Mouse (Mus musculus) stomach, embryonic 15.5 days (tissue): ENCODE data around the gene Nfrkb. TPM values are rescaled to one million over a fixed set of nuclear protein-coding genes. Genes with fewer than 3 reads are reported as not detected.

Experiments
- ATAC-seq: fragments of 200-750 bp; cut with Nextera tagmentation; 2 replicates; pipeline ENCODE4 v1.8.0; 2017; ENCODE audit warnings: low read depth, moderate number of reproducible peaks, moderate TSS enrichment; ENCODE audit not compliant: insufficient read depth, low FRiP score
- H3K27ac ChIP-seq: fragments of 300-500 bp; sonication (generic); 2 replicates; pipeline ENCODE4 v1.5.1; 2015; ENCODE audit warnings: mild to moderate bottlenecking, inconsistent platforms
- H3K27me3 ChIP-seq: fragments of 300-500 bp; sonication (generic); replicated peaks from 2 replicates; pipeline ENCODE4 v1.6.1; 2015; ENCODE audit warnings: inconsistent platforms
- H3K36me3 ChIP-seq: fragments of 300-500 bp; sonication (generic); 2 replicates; pipeline ENCODE4 v1.6.1; 2015; ENCODE audit warnings: inconsistent platforms
- H3K4me1 ChIP-seq: fragments of 300-500 bp; sonication (generic); 2 replicates; pipeline ENCODE4 v1.6.1; 2015; ENCODE audit warnings: inconsistent platforms
- H3K4me2 ChIP-seq: fragments of 300-500 bp; sonication (generic); 2 replicates; pipeline ENCODE4 v1.6.1; 2015; ENCODE audit warnings: mild to moderate bottlenecking, inconsistent platforms
- H3K4me3 ChIP-seq: fragments of 300-500 bp; sonication (generic); replicated peaks from 2 replicates; pipeline ENCODE4 v1.5.1; 2015; ENCODE audit warnings: inconsistent platforms
- H3K9ac ChIP-seq: fragments of 300-500 bp; sonication (generic); 2 replicates; pipeline ENCODE4 v1.6.1; 2015; ENCODE audit warnings: inconsistent platforms
- H3K9me3 ChIP-seq: fragments of 300-500 bp; sonication (generic); 2 replicates; pipeline ENCODE4 v1.6.1; 2016; ENCODE audit warnings: inconsistent platforms
- WGBS: fragments of 180-500 bp; shearing (Covaris S2); methylation state at CpG from one replicate; pipeline ENCODE4 v1.1.7; 2015; 5-methylcytosine and 5-hydroxymethylcytosine counted together
- polyA plus RNA-seq: library from polyadenylated mRNA; unstranded; fragments of >200 nt; fragmentation: Nextera tagmentation; extraction: Ambion mirVana; gene quantifications from 2 replicates; pipeline ENCODE4 v1.2.1, GENCODE M21; 2015

Gene Nfrkb
- 16.5 and 18.4 TPM in 2 replicates for polyA plus RNA-seq

DNA sequence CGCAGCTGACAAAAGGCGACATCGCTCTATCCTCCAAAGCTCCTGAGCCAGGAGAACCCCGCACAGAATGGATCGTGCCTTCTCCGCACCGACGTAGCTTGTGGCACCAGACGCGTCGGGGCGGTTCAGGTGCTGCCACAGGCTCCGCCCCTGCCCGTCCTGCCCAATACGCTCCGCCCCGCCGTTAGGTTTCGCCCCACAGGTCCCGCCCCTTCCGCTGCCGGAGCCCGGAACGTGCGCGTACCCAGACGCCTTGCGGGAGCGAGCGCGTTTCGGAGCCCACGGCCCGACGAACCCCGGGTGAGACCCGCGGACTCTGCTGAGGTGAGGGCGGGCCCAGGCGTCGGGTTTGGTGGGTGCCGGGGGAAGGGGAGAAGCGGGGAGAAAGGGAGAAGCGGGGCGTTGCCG lies at the start of gene Nfrkb:
Gene Nfrkb, plus strand, starts transcription at position 246 of the 408 bp plus-strand sequence.
- Histone ChIP-seq H3K9me3 (no peaks in the 10 kb centered on the region), H3K4me3 (peak within 1 kb of the TSS; percentile 90), H3K9ac (peak within 1 kb of the TSS; percentile 83)

GRCm38 (mm10) chr9:31344289-31344831 lies 41.6 kb upstream of the Nfrkb start:
- Histone ChIP-seq H3K9me3 (no peaks in the 10 kb centered on the region), H3K36me3 (no peaks in the 10 kb centered on the region), H3K4me3 (no peak overlapping the region), H3K9ac (no peak overlapping the region), H3K4me2 (no peak overlapping the region), H3K4me1 (no peaks in the 10 kb centered on the region), H3K27me3 (no peaks in the 10 kb centered on the region), H3K27ac (no peak overlapping the region)
- 71% methylated on average over 11 of the region's 11 CpGs for WGBS
- ATAC-seq: no peak

More for the DNA sequence above, at the start of gene Nfrkb:
- Histone ChIP-seq H3K4me1 (peaks cover 12% of the 10 kb centered on the region), H3K36me3 (no peaks in the 10 kb centered on the region; the same call in 1 of the 2 replicates), H3K27me3 (no peaks in the 10 kb centered on the region), H3K4me2 (peak within 1 kb of the TSS; percentile 73), H3K27ac (peak within 1 kb of the TSS; percentile 35; the same call in 1 of the 2 replicates)
- under 1% methylated on average over 41 of the region's 46 CpGs for WGBS
- peak; percentile 98 for ATAC-seq

DNA sequence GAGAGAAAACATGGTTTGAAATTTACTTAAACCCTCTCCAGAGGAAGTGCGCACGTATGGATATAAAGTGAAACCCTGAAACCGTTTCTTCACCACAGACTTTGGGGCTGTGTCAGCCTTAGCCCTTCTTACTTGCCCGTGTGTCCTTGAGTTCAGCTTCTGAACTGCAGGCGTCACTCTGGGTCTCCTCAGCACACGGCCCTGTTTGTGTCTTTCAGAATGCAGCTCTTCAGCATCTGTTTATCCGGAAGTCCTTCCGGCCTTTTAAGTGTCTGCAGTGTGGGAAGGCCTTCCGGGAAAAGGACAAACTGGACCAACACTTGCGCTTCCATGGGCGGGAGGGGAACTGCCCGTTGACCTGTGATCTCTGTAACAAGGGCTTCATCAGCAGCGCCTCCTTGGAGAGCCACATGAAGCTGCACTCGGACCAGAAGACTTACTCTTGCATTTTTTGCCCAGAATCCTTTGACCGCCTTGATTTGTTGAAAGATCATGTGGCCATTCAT lies 39.4 kb upstream of the Nfrkb start:
- H3K9me3 ChIP-seq: no peaks in the 10 kb centered on the region
- WGBS: 75% methylated on average over 15 of the region's 15 CpGs
- H3K27ac ChIP-seq: no peak overlapping the region
- no peak overlapping the region for H3K4me2 ChIP-seq
- no peak for ATAC-seq
- H3K9ac ChIP-seq: no peak overlapping the region
- no peaks in the 10 kb centered on the region for H3K4me1 ChIP-seq
- no peaks in the 10 kb centered on the region for H3K27me3 ChIP-seq
- H3K36me3 ChIP-seq: no peaks in the 10 kb centered on the region
- no peak overlapping the region for H3K4me3 ChIP-seq

DNA sequence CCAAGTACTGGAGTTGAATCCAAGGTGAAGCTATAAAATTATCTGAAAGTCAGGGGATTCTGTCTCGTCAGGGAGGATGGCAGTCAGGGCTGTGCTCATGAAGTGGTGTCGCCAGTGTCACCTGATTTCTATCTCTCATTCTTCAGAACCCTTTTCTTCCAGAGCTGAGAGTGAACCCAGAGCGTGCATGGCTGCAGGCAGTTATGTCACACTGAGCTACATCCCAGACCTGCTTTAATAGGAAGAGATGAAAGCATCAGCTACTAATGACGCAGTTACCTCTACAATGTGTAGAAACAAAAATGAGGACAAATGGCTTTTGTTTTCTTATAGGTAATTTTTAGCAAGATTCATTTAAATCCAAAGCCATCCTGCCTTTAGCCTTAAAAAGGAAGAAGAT lies 37.5 kb upstream of the Nfrkb start:
- Histone ChIP-seq H3K4me3 (no peak overlapping the region), H3K4me1 (no peaks in the 10 kb centered on the region), H3K27me3 (no peaks in the 10 kb centered on the region), H3K4me2 (no peak overlapping the region), H3K36me3 (no peaks in the 10 kb centered on the region), H3K9me3 (no peaks in the 10 kb centered on the region), H3K27ac (no peak overlapping the region), H3K9ac (no peak overlapping the region)
- WGBS: 79% methylated on average over 4 of the region's 4 CpGs
- no peak for ATAC-seq

DNA sequence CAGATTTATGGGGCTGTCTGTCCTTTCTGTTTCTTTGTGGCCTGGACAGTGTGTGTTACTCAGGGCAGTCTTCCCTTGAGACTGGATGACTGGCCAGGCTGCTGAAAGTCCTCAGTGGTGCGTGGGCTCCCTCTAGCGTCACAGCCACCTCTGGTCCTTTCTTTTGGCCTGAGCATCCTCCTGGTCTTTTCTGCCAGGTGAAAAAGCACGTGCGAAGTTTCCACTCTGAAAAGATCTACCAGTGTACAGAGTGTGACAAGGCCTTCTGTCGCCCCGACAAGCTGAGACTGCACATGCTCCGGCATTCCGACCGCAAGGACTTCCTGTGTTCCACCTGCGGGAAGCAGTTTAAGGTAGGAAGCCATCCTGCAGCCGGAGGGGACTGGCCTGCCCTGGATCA lies 37.1 kb upstream of the Nfrkb start:
- H3K9me3 ChIP-seq: no peaks in the 10 kb centered on the region
- H3K4me1 ChIP-seq: no peaks in the 10 kb centered on the region
- H3K9ac ChIP-seq: no peak overlapping the region
- 69% methylated on average over 11 of the region's 11 CpGs for WGBS
- ATAC-seq: no peak; the same call in 1 of the 2 replicates
- no peak overlapping the region for H3K4me2 ChIP-seq
- no peak overlapping the region for H3K4me3 ChIP-seq
- H3K27me3 ChIP-seq: no peaks in the 10 kb centered on the region
- H3K36me3 ChIP-seq: no peaks in the 10 kb centered on the region
- no peak overlapping the region for H3K27ac ChIP-seq

DNA sequence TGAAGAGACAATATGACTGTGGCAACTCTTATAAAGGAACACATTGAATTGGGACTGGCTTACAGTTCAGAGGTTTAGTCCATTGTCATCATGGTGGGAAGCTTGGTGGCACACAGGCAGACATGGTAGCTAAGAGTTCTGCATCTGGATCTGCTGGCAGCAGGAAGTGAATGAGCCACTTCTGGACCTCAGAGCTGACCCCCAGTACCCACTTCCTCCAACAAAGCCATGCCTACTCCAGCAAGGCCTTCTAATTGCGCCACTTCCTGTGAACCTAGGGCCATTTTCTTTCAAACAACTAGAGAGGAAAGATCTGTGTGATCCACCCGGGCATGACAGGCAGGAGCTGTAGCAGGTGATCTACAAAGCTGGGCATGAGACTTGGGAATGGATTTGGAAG lies 33.3 kb upstream of the Nfrkb start:
- no peaks in the 10 kb centered on the region for H3K27me3 ChIP-seq
- H3K4me3 ChIP-seq: no peak overlapping the region
- H3K36me3 ChIP-seq: peaks cover 11% of the 10 kb centered on the region; the same call in 1 of the 2 replicates
- no peaks in the 10 kb centered on the region for H3K9me3 ChIP-seq
- no peak for ATAC-seq
- no peak overlapping the region for H3K27ac ChIP-seq
- H3K9ac ChIP-seq: no peak overlapping the region
- H3K4me2 ChIP-seq: no peak overlapping the region
- no peaks in the 10 kb centered on the region for H3K4me1 ChIP-seq
- 78% methylated on average over 2 of the region's 2 CpGs for WGBS

- Histone ChIP-seq H3K4me1 (no peaks in the 10 kb centered on the region), H3K9ac (no peak overlapping the region), H3K4me2 (no peak overlapping the region), H3K27me3 (no peaks in the 10 kb centered on the region), H3K27ac (no peak overlapping the region), H3K9me3 (no peaks in the 10 kb centered on the region), H3K4me3 (no peak overlapping the region), H3K36me3 (peaks cover 11% of the 10 kb centered on the region; the same call in 1 of the 2 replicates)
- no peak for ATAC-seq
- 83% methylated on average over 10 of the region's 10 CpGs for WGBS
Measured at GRCm38 (mm10) chr9:31353518-31353917, 32.5 kb upstream of the Nfrkb start.

DNA sequence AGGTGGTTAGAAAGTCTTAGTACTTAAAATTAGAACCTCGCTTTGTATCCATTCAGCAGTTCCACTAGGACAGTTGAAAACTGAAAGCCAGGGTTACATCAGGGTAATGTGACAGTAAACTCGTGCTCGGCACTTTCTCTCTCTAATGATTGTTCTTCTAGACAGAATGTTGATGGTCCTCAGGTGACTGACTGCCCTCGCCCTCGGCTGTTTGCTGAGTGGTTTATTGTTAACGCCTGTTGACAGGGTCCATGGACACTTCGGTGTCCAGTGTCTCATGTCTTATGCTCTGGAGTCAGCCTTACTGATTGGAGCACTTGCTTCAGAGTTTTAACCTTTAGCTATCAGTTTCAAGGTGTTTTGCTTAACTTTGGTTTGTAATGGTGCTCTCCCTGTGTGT lies 31.9 kb upstream of the Nfrkb start:
- no peak overlapping the region for H3K27ac ChIP-seq
- H3K4me3 ChIP-seq: no peak overlapping the region
- no peaks in the 10 kb centered on the region for H3K9me3 ChIP-seq
- H3K36me3 ChIP-seq: peaks cover 11% of the 10 kb centered on the region; the same call in 1 of the 2 replicates
- no peak overlapping the region for H3K4me2 ChIP-seq
- ATAC-seq: no peak
- no peak overlapping the region for H3K9ac ChIP-seq
- H3K4me1 ChIP-seq: no peaks in the 10 kb centered on the region
- 69% methylated on average over 7 of the region's 7 CpGs for WGBS
- no peaks in the 10 kb centered on the region for H3K27me3 ChIP-seq

GRCm38 (mm10) chr9:31363698-31364609 lies 22.0 kb upstream of the Nfrkb start:
- Histone ChIP-seq H3K4me3 (no peak overlapping the region), H3K9me3 (no peaks in the 10 kb centered on the region), H3K4me1 (no peaks in the 10 kb centered on the region), H3K4me2 (no peak overlapping the region), H3K36me3 (peaks cover 9% of the 10 kb centered on the region; the same call in 1 of the 2 replicates), H3K27me3 (no peaks in the 10 kb centered on the region), H3K9ac (no peak overlapping the region), H3K27ac (no peak overlapping the region)
- no peak for ATAC-seq
- 88% methylated on average over 9 of the region's 9 CpGs for WGBS

DNA sequence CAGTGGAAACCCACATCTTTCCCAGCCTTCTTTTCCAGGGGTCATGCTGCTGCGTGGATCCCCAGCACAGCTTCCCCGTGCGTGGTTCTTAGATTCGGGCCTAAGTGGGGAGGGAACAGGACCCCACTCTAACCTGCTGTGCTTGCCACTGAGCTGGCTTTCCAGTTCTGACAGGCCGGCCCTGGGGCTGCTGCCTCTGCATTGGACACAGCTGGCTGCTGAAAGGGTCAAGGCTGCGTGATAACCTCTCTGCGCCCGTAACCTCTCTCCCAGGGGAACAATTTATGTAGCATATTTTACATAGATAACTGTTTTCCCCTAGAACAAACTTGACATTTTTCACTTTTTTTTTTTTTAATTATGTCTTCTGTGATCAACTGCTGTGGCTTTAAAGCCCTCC lies 20.9 kb upstream of the Nfrkb start:
- Histone ChIP-seq H3K4me3 (no peak overlapping the region), H3K27ac (no peak overlapping the region), H3K4me1 (no peaks in the 10 kb centered on the region), H3K9me3 (no peaks in the 10 kb centered on the region), H3K36me3 (peaks cover 9% of the 10 kb centered on the region; the same call in 1 of the 2 replicates), H3K27me3 (no peaks in the 10 kb centered on the region), H3K9ac (no peak overlapping the region), H3K4me2 (no peak overlapping the region)
- ATAC-seq: no peak
- 65% methylated on average over 8 of the region's 8 CpGs for WGBS

DNA sequence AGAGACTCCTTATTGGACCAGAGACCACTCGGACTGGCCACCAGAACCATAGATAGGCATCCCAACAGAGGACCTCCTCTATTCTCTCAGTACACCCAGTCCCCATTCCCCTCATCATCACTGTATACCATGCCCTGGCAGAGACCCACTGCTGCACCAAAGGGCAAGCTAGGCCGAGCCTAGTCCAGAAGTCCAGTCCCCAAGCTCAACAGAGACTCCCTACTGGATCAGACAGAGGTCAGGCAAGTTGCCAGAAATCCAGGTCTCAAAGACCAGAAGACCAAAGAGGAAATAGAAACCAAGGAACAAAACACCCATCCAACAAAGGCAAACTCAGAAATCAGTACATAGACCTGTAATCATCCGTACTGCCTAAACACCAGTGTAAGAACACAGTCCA lies 14.3 kb upstream of the Nfrkb start:
- Histone ChIP-seq H3K4me1 (no peaks in the 10 kb centered on the region), H3K4me2 (no peak overlapping the region), H3K9me3 (no peaks in the 10 kb centered on the region), H3K27me3 (no peaks in the 10 kb centered on the region), H3K27ac (no peak overlapping the region), H3K36me3 (peaks cover 7% of the 10 kb centered on the region; the same call in 1 of the 2 replicates), H3K9ac (no peak overlapping the region), H3K4me3 (no peak overlapping the region)
- 98% methylated on average over 3 of the region's 3 CpGs for WGBS
- ATAC-seq: no peak

- Histone ChIP-seq H3K9me3 (no peaks in the 10 kb centered on the region), H3K27me3 (no peaks in the 10 kb centered on the region), H3K4me3 (no peak overlapping the region), H3K36me3 (peaks cover 7% of the 10 kb centered on the region; the same call in 1 of the 2 replicates), H3K4me2 (no peak overlapping the region), H3K27ac (no peak overlapping the region), H3K4me1 (no peaks in the 10 kb centered on the region), H3K9ac (no peak overlapping the region)
- ATAC-seq: no peak
Measured at GRCm38 (mm10) chr9:31376661-31377060, 9.3 kb upstream of the Nfrkb start.
